Mouse (Mus musculus): Measurements from ENCODE around the gene Jmjd4. TPM values are rescaled to one million over a fixed set of nuclear protein-coding genes. Genes with fewer than 3 reads are reported as not detected.

Jmjd4 gene
- total RNA-seq, 2 experiments from 2014 or later, result 27.0 to 28.0 TPM

DNA sequence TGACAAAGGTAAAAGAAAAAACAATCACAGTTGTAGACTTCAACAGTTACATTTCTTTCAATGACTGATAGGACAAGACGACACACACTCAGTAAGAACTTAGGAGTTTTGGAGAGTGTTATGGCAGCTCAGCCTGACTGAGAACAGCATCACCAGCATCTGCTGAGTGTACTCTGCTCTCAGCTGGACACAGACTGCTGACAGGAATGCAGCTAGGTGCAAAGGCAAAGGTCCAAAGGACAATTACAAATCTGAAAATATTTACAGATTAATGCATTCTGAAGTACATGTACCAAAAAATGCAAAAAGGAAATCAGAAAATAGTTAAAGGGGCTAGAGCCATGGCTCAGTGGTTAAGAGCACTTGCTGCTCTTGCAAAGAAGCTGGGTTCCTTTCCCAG lies 19.9 kb upstream of the Jmjd4 start:
- Histone ChIP-seq H3K27ac (no peak overlapping the region), H3K4me3 (no peak overlapping the region)
- DNase-seq (ENCODE audit: low spot score in 2 of 2), result no peak
- TF ChIP-seq CTCF (conservative IDR thresholded peaks at IDR 0.05), result no peak

DNA sequence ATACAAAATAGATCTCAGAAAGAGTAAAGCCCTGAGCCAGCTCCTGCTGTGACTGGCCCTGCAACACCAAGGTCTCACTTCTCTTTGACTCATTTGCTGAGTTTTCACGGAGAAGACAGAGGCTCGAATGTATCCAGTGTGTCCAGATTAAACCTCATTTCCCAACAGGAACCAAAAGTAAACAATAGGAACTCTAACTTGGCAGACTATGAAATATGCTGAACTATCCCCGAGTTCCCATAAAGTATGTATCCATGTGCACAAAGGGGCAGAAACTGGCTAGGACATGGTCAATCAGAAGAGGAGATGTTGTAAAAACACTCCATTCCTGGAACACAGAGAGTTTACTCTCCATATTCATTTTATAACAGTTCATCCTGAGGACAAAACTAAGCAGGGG lies 17.6 kb upstream of the Jmjd4 start:
- no peak overlapping the region for H3K27ac ChIP-seq
- H3K4me3 ChIP-seq, result no peak overlapping the region
- no peak for DNase-seq (ENCODE audit: low spot score in 2 of 2)
- no peak for TF ChIP-seq CTCF (conservative IDR thresholded peaks at IDR 0.05)

GRCm38 (mm10) chr11:59437954-59438353 lies 11.9 kb upstream of the Jmjd4 start:
- Histone ChIP-seq H3K4me3 (no peak overlapping the region), H3K27ac (no peak overlapping the region)
- no peak for TF ChIP-seq CTCF (conservative IDR thresholded peaks at IDR 0.05)
- DNase-seq (ENCODE audit: low spot score in 2 of 2), result no peak

DNA sequence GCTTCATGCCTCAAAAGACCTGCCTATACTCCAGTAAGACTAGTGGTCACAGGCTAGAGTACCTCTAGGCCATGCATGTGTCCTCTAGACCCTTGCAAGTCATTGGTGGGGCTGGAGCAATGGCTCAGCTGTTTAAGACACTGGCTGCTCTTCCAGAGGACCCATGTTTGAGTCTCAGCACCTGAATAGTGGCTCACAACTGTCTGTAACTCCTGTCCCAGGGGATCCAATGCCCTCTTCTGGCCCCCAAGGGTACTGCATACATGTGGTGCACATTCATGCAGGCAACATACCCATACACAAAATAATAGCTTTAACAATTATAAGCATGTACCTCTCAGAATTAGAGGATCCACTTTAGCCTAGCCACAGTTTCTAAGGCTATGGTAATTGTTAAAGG lies 6.7 kb upstream of the Jmjd4 start:
- DNase-seq (ENCODE audit: low spot score in 2 of 2), result no peak
- H3K4me3 ChIP-seq, result no peak overlapping the region
- TF ChIP-seq CTCF (conservative IDR thresholded peaks at IDR 0.05), result peak; percentile 56
- no peak overlapping the region for H3K27ac ChIP-seq

DNA sequence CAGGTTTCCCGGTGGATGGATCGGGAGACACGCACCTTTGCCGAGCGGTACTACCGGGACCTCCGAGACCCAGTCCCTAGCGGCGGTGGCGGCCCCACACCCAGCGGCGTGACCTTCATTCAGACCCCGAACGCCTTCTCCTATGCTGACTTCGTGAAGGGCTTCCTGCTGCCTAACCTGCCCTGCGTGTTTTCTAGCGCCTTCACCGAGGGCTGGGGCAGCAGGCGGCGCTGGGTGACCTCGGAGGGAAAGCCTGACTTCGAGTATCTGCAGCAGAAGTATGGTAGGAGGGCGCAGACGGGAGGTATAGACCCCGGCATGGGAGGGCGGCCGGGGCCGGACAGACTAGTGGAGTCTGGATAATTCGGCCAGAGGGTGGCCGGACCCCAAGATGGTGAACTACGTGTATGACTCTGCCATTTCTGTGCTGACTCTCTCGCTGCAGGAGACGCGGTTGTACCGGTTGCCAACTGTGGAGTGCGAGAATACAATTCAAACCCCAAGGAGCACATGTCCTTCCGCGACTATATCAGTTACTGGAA lies 456 bp downstream of the Jmjd4 start:
- Histone ChIP-seq H3K4me3 (peak overlapping the region; percentile 97), H3K27ac (peak overlapping the region; percentile 94)
- DNase-seq (ENCODE audit: low spot score in 2 of 2), result peak; percentile 16 to 40

DNA sequence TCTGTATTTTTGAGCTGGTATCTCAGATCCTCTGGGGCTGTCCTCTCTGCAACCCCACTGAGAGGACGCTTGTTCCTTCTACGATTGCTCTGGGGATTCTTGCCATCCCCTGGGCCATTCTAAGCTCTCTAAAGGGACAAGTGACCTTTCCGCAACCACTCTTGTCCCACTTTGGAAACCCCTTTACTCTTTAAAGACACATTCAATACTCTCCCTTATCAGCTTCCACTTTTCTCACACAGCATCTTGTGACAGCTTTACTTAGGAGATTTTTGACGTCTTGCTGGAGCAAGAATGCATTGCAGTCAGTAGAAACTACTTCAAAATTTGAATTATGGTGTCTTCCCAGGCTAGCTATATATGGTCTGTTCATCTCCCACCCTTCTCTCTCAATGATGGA lies 1.2 kb downstream of the Jmjd4 start, which contains the start of gene Snap47:
TSS of gene Snap47 (minus strand) at position 101 of the 400 bp plus-strand sequence.
- Histone ChIP-seq H3K4me3 (peak within 1 kb of the TSS; percentile 97), H3K27ac (peak within 1 kb of the TSS; percentile 94)
- no peak for DNase-seq (ENCODE audit: low spot score in 2 of 2)
- no peak for TF ChIP-seq CTCF (conservative IDR thresholded peaks at IDR 0.05)

More for the DNA sequence above, 456 bp downstream of the Jmjd4 start:
- peak; percentile 46 for TF ChIP-seq CTCF (conservative IDR thresholded peaks at IDR 0.05)

GRCm38 (mm10) chr11:59456346-59456745 lies 6.5 kb downstream of the Jmjd4 start:
- no peak for TF ChIP-seq CTCF (conservative IDR thresholded peaks at IDR 0.05)

DNA sequence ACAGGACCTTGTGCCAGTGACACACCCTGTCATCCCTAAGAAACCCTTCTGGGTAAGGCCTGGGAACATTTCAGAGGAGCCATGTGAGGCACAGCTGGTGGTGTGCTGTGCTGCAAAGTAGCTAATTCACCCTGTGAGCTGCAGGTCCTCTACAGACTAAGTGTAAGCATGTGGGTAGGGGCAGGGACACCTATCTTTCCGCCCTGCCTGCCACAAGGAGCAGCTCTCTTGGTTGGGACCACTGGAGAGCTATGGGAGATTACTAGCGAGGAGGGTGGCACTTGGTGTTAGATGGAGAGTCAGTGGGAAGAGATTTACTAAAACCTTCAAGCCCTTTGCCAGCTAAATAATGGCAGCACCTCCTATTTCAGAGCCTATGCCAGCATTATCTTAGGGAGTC lies 7.0 kb downstream of the Jmjd4 start:
- no peak for DNase-seq (ENCODE audit: low spot score in 2 of 2)
- no peak overlapping the region for H3K27ac ChIP-seq
- no peak overlapping the region for H3K4me3 ChIP-seq
- TF ChIP-seq CTCF (conservative IDR thresholded peaks at IDR 0.05), result no peak

More at GRCm38 (mm10) chr11:59456346-59456745, 6.5 kb downstream of the Jmjd4 start:
- no peak overlapping the region for H3K27ac ChIP-seq
- no peak overlapping the region for H3K4me3 ChIP-seq
- DNase-seq (ENCODE audit: low spot score in 2 of 2), result no peak

DNA sequence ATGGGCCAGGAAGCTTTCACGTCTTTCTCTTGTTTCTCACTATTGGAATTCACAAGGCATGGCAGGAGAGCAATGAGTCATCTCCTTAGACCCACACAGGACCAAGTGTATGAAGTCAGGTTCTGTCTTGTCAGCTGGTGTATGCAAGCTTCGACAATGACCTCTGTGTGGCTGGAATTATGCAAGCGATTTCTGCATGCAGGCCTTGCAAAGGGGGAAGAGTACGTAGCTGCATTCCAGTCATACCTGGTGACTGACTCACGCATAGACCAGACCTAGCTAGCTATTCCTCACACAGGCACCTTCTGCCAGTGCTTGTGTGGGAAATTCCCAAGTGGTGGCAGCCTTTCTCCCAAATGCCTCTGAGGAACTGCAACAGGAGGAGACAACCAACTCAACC lies 9.1 kb downstream of the Jmjd4 start:
- TF ChIP-seq CTCF (conservative IDR thresholded peaks at IDR 0.05), result no peak
- H3K27ac ChIP-seq, result peak overlapping the region; percentile 37; the same call in 1 of the 2 replicates
- DNase-seq (ENCODE audit: low spot score in 2 of 2), result peak in 1 of 2 experiments; percentile 17
- no peak overlapping the region for H3K4me3 ChIP-seq

GRCm38 (mm10) chr11:59460459-59460858 lies 10.6 kb downstream of the Jmjd4 start:
- H3K4me3 ChIP-seq, result no peak overlapping the region
- TF ChIP-seq CTCF (conservative IDR thresholded peaks at IDR 0.05), result no peak
- no peak overlapping the region for H3K27ac ChIP-seq
- DNase-seq (ENCODE audit: low spot score in 2 of 2), result no peak

DNA sequence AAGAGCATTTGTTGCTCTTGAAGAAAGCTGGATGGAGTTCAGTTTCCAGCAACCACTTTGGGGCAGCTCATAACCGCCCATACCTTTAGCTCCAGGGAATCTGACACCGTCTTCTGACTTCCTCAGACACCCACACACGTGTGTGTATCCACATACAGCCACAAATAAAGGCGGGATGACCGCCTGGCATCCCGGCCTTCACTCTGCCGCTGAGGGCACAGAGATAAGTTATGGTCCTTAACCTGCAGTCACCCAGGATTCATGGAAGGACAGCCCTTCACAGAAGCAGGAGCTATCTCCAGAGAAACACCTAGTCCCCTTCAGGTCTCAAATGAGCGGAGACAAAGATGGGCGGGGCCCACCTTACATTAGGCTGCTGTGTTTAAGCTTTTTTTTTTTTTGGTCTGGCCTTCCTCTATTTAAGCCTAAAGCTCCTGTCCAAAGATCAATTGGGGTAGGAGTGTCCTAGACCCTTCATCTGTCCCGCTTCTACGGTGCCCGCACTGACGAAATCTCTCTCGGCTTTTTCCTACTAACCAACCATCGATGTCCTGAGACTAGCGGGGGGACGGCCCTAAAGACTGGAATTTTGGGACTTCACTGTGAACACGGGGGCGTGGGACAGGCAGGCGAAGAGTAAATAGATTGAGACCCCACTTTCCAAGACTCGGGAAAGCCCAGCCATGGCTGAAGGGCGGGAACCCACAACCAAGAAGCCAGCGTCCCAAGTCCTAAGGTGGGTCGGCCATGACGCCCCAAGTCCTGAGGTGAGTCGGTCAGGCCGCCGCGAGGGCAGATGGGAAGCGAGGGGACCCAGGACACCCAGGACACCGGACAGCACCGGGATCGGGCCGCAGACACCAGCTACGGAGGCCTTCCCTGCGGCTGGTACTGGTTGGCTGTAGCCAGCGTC lies 21.8 kb downstream of the Jmjd4 start:
- no peak for DNase-seq (ENCODE audit: low spot score in 2 of 2)
- peak overlapping the region; percentile 83 for H3K27ac ChIP-seq
- TF ChIP-seq CTCF (conservative IDR thresholded peaks at IDR 0.05), result no peak
- peak overlapping the region; percentile 87 for H3K4me3 ChIP-seq

DNA sequence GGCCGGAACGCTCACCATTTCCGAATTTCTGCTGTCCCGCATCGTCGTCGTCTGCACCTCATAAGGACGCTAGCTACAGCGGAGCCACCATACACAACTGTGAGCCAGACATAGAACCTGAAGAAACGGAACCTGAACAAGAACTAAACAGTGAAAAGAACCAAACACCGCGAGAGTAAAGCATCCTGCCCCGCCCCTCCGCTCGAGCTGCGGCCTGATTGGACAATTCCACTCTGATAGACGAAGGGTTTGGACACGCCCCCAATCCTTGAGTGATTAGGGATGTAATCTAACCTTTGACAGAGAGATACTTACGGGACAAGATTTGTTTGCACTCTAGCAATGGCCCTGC lies 22.5 kb downstream of the Jmjd4 start, which contains the start of gene Zfp867:
TSS of gene Zfp867 (minus strand) at position 149 of the 352 bp plus-strand sequence.
- DNase-seq (ENCODE audit: low spot score in 2 of 2), result peak; percentile 87 to 88

DNA sequence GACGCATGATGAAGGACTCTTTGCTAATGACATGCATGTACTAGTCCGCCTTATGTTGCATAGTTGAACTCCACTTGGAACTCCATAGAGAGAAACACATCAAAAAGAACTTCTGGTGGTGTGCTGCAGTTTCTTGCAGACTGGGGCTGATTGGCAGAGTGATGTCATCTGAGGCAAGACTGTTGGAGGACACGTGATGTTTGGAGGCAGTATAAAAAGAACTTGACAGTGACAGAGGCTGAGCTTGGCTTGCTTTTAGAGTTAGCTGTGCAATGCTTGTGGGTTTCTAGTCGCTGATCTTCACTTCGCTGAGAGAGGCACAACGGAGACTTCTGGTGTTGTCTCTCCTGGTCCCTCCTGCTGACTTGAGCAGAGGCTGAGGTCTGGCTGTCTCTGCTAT lies 27.4 kb downstream of the Jmjd4 start:
- Histone ChIP-seq H3K4me3 (no peak overlapping the region), H3K27ac (no peak overlapping the region)
- no peak for DNase-seq (ENCODE audit: low spot score in 2 of 2)
- TF ChIP-seq CTCF (conservative IDR thresholded peaks at IDR 0.05), result no peak

More for the DNA sequence above, 22.5 kb downstream of the Jmjd4 start, which contains the start of gene Zfp867:
- Histone ChIP-seq H3K4me3 (peak within 1 kb of the TSS; percentile 87), H3K27ac (peak within 1 kb of the TSS; percentile 83)
- TF ChIP-seq CTCF (conservative IDR thresholded peaks at IDR 0.05), result no peak
